Mouse (Mus musculus) induced T-regulatory cell, adult 2 months (primary cell): ENCODE data around the gene Abcc6.
A peak's percentile ranks its signal among the peaks of the same experiment; 100 is the strongest.

Experiments
- DNase-seq: peaks from one replicate; pipeline ENCODE4 v3.0.0-alpha.2; 2012; ENCODE audit warnings: low read depth

Gene Abcc6

DNA sequence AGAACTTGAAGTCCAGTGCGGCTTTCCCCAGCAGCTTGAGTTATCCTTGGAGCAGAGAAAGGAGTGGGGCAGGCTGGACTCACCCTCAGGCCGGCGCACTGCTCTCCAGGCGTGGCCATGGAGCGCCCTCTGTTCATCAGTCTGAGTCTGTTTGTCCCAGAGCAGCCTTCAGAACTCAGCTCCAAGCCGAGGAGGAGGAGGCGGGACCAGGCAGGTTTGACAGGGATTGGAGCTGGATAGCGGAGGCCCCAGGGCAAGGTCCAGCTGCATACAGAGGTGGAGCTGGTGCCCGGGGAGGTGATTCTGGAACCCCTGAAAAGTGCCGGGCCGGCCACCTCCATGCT lies at the start of gene Abcc6:
Abcc6 (minus strand) TSS at position 158 of the 344 bp plus-strand sequence.
- no peak for DNase-seq

DNA sequence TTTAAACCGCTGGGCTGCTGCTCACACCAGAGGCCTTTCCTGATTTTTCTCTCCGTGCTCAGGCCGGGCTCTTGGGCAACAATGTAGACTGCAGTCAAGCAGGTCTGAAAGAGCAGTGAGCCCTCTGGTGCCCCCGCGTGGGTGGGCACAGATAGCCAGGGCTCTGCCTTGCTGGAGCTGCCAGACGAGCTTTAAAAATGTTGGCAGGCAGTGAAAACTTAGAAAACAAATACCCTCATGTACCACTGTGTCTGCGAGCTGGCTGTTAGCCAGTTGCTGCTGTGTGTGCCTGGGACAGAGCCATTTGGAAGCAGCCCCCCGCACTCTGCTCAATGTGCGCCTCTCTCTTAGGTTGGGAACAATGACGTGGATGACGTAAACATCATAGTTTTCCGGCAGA lies 47.6 kb upstream of the Abcc6 start:
- no peak for DNase-seq

DNA sequence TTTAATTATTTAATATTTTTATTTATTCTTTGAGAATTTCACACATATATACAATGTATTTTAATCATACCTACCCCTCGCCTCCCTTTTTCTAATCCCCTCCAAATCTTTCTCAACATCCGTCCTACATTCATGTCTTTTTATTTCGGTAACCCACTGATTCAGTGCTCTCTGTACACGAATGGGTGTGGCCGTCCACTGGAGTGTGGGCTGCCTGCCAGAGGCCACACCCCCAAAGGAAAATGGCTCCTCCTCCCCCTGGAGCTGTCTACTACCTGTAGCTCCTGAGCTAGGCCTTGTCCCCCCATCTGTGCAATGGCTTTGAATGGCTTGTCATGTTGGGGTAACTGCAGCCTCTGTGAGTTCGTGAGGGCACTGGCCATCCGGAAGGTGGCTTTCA lies 46.7 kb upstream of the Abcc6 start:
- DNase-seq: no peak

DNA sequence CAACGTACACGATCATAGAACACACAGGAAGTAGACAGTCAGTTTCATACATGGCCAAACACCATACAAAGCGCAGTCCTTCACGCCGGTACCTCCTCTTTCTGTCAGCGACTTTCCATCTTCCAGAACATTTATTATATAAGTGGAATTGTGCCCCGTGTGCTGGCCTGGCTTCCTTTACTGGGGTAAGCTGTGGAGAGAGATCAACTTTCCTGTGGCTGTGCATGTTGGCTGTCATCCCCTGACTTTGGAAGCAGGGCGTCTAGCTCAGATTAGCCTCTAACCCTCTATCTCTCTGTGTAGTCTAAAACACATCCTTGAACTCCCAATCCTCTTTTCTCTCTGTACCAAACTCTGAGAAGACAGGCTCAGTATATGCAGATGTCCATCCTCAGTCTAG lies 38.7 kb upstream of the Abcc6 start:
- no peak for DNase-seq

- no peak for DNase-seq
Measured at GRCm38 (mm10) chr7:46063296-46063695, 33.2 kb upstream of the Abcc6 start.

GRCm38 (mm10) chr7:46061614-46062013 lies 31.5 kb upstream of the Abcc6 start:
- no peak for DNase-seq

DNA sequence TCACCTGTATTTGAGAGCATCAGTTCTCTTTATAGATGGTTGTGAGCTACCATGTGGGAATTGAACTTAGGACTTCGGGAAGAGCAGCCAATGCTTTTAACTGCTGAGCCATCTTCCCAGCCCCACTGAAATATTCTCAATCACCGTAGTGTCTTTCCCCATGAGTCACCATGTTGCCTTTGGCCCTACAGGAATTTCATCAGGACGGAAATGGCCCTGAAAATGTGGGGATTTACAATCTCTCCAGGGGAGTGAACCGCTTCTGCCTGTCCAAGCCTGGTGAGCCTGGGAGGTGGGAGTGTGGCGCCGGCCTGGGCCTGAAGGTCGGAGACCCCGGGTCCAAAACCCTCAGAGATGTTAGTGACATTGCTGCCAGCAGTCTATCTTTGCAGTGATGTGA lies 30.6 kb upstream of the Abcc6 start:
- no peak for DNase-seq

GRCm38 (mm10) chr7:46058882-46059281 lies 28.8 kb upstream of the Abcc6 start:
- peak; percentile 80 for DNase-seq

GRCm38 (mm10) chr7:46053566-46053965 lies 23.5 kb upstream of the Abcc6 start:
- no peak for DNase-seq

DNA sequence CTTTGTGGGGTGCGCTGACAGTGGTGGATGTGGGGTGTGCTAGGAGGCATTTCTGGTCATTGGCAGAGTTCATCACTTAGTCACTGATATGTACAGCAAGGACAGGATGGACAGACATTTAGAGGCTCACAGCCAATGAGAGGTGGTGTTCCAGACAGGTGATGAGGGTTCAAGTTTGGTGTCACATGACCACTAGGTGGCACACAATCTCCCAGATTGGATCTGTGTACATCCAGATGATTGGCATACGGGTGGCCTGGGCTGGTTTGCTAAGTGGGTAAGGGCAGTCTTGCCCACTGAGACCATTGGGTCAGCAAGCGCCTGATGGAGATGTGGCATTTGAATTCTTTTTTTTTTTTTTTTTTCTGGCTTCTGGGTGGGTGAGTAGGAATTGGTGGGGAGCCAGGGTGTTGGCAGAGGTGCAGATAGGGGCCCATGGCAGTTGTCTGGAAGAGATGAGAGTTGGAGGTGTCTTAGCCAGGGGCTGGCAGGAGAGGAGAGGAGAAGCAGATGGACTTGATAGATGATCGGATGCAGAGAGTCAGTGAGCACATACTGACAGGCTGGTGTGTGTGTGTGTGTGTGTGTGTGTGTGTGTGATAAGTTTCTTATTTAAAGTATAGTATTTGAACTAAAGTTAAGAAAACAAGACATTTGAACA lies 22.2 kb upstream of the Abcc6 start:
- peak; percentile 64 for DNase-seq

GRCm38 (mm10) chr7:46049981-46050380 lies 19.9 kb upstream of the Abcc6 start:
- DNase-seq: no peak

DNA sequence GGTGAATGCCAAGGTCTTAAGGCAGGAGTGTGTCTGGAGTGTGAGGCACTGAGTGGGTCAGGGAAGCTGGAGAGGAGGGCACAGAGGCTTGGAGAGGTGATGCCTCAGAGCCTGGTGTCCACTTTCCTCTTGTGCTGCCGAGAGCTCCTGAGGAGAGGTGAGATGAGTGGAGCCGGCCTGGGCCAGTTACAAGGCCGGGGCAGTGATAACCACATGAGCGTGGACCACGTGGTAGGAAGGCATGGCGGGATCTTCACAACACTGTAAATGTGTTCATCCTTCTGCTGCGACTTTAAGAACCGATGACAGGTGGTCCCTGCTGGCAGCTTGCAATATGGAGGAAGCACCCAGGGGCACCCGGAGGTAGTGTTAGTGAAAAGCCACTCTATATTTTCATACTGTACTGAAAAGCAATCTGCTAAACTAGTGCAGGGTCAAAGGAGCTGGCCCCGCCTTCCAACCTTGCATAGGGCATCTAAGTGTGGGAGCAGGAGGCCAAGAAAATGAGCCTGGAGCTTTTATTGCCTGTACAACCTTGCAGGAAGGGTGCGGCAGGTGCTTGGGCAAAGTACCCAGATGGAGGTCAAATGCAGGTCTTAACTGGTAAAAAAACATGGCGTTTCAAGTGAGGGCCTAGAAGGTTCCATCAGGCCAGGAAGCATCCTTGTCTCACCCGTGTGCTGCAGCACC lies 17.9 kb upstream of the Abcc6 start:
- DNase-seq: no peak

DNA sequence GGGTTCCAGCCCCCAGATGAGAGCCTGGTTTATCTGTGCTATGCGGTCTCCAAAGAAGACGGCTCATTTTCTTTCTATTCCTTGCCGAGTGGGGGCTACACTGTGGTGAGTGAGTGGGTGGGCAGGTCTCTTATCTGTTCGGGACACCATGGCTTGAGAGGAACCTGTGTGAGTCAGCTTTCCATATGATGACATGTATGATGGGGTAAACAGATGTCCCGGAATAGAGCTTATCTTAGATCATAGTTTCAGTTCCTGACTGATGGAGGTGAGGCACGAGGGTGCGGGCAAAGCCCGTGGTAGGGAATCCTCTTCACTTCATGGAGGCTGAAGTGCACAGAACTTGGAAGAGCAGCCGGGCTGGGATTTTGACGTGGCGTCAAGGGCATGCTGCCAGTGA lies 15.8 kb upstream of the Abcc6 start:
- no peak for DNase-seq

DNA sequence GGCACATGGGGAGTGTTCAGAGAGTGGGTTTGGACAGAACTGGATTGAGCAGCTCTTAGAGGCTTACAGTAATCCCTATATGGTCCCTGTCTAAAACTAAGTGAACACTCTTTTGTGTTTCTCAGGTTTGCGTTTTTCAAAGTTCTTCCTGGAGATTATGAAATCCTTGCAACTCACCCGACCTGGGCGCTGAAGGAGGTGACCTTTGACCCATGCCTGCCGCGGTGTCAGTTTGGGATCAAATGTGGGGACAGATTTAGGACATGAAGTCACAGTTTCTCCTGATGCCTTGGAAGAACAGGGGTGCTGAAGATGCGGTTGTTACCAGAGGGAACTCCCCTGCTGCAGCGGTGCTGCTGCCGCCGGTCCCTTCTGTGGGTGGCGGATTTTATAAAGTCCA lies 14.0 kb upstream of the Abcc6 start:
- no peak for DNase-seq

- no peak for DNase-seq
Measured at GRCm38 (mm10) chr7:46039873-46040272, 9.8 kb upstream of the Abcc6 start.

DNA sequence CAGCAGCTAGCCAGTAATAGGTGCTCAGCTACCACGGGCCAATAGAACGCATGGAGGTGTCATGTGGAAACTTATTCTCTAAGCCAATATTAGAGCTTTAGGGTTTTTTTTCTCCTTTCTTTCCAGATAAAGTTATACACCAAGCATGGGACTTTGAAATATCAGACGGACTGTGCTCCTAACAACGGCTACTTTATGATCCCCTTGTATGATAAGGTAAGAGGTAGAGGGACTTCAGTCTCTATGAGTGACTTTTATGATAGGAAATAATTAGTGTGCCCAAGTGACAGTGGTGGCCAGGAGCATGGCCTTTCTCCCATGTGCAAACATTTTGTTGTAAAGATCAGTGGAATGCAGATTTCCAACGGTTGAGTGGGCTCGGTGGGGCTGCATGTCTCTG lies 7.3 kb upstream of the Abcc6 start:
- no peak for DNase-seq

DNA sequence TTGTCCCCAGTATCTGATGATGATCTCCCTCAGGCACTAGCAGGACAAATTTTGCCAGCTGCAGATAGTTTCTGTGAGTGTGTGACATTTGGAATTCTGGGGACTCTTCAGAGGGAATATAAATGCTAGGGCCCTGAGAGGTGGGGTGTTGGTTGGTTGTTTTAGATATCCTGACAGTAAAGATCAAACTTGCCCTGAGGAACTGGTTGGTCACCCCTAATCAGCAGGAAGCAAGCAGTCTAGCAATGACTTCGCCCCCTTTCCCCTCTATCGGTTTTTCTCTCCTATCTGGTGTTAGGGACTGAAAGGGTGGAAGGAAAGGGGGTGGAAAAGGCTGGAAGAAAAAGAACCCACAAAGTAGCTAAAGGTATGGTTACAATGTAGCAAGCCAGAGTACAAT lies 5.4 kb upstream of the Abcc6 start:
- DNase-seq: no peak

- no peak for DNase-seq
Measured at GRCm38 (mm10) chr7:46034991-46035390, 4.9 kb upstream of the Abcc6 start.

DNA sequence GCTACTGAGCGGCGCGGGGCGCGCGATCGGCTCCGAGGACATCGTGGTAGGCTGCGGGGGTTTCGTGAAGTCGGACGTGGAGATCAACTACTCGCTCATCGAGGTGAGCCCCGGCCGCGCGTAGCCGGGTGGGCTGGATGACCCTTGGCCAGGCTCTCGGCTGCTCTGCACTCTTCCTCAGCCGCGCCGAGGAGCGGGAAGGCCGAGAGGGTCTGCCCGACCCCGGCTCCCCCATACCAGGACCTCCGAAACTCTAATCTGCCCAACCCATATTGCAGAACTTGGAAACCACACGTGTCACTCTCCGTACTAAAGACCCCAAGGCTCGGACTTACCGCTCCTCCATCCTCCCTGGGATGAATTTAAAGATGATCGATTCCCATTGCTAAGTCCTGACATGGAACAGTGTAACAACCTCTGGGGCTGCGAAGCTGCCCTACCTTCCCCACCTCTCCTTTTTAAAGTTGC lies 3.8 kb upstream of the Abcc6 start:
- DNase-seq: no peak

DNA sequence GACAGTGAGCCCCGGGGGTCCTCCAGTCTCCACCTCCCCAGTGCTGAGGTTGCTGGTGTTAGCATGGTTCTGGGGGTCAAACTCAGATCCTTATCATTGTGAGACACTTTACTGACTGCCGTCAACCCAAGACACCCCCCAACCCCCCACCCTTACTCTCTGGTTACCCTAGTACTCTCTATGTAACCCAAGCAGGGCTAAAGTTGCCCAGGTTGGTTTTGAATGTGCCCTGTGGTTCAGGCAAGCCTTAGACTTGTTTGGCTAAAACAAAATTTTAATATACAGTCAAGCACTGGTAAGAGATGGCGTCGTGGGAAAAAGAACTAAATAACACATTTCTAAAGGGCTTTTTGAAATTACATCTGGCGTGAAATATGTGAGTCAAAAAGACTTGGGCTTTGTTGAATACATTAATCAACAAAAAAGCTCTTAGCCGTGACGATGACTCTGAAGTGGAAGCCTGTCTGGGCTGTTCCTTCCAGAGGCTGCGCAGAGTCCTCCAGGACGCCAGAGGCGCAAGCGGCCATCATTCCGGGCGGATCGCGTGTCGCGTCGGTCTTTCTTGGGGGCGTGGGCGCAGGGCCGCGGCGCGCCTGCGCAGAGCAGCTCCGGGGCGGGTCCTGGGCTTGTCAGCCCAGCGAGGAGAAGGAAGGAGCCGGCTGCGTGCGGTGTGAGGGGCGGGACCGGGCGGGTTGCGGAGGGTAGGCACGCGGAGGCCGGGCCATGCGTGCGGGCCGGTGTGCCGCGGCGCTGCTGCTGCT lies 3.2 kb upstream of the Abcc6 start, which contains the start of gene Nomo1:
Nomo1 (plus strand) TSS at position 590 of the 761 bp plus-strand sequence.
- peak; percentile 99 for DNase-seq

DNA sequence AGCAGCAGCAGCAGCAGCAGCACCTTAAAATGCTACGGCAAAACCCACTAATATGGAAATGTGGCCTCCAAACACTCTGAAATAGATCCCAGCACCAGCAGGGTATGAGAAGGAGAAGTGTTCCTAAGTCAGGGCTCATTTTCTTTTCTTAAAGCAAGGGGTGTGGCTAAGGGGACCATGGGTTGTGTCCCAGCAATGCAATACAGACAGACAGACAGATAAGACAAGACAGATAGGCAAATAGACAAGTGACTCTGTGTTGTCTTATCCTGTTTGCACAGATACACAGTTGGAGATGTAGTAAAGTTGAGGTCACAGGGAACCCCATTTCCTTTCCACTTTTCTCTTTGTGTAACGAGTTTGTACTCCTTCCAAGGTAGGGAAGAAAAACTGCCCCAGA lies 973 bp upstream of the Abcc6 start:
- DNase-seq: no peak

DNA sequence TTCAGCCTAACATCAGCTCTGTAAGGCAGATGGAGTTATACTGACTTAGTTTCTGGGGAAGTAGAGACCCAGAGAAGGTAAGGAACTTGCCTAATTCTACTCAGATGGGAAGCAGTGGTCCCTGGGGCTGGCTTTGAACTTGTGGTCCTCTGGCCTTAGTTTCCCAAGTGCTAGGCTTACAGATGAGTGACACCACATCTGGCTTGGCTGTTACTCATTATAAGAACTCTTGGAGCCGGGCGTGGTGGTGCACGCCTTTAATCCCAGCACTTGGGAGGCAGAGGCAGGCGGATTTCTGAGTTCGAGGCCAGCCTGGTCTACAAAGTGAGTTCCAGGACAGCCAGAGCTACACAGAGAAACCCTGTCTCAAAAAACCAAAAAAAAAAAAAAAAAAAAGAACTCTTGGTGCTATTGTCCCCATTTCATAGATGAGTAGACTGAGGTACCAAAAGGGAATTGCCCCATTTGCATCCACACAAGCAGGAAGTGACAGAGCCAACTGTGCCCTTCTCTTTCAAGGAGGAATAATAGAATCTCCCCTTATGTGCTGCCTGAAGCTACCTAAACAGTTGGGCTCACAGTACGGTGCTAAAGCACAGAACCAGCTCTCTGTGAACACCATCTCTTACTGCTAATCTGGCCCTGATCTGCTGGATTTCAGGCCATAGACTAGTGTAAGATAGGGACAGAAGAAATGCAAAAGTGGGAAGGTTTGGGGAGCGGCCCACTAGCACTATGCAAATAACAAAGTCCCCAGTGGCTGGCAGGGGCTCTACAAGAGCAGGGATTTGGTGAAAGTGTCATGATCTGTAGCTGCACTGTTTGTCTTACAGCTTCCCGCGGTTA lies 580 bp downstream of the Abcc6 start:
- DNase-seq: no peak
